Mouse (Mus musculus) forebrain, embryonic 11.5 days (tissue): ENCODE data around the gene Eef1a2. TPM values are rescaled to one million over a fixed set of nuclear protein-coding genes. Genes with fewer than 3 reads are reported as not detected.

Source experiments
- ATAC-seq: fragments of 200-750 bp; cut with Nextera tagmentation; replicated peaks from 2 replicates; pipeline ENCODE4 v1.8.0; 2017; ENCODE audit warnings: moderate TSS enrichment; ENCODE audit not compliant: low FRiP score
- DNase-seq: peaks from one replicate; pipeline ENCODE4 v3.0.0-alpha.2; 2017; ENCODE audit warnings: low spot score
- H3K27ac ChIP-seq: fragments of 300-500 bp; sonication (generic); 2 replicates; pipeline ENCODE4 v1.5.1; 2014; ENCODE audit warnings: low read depth, low read length
- H3K27me3 ChIP-seq: fragments of 300-500 bp; sonication (generic); 2 replicates; pipeline ENCODE4 v1.6.1; 2014; ENCODE audit warnings: mild to moderate bottlenecking, low read length, mixed read lengths; ENCODE audit not compliant: control insufficient read depth, insufficient read depth
- H3K36me3 ChIP-seq: fragments of 300-500 bp; sonication (generic); 2 replicates; pipeline ENCODE4 v1.6.1; 2014; ENCODE audit warnings: mild to moderate bottlenecking, low read length, moderate library complexity, mixed read lengths; ENCODE audit not compliant: control insufficient read depth, insufficient read depth
- H3K4me1 ChIP-seq: fragments of 300-500 bp; sonication (generic); replicated peaks from 2 replicates; pipeline ENCODE4 v1.6.1; 2014; ENCODE audit warnings: low read length, mixed read lengths; ENCODE audit not compliant: control insufficient read depth, insufficient read depth
- H3K4me2 ChIP-seq: fragments of 300-500 bp; sonication (generic); 2 replicates; pipeline ENCODE4 v1.6.1; 2014; ENCODE audit warnings: low read depth, mild to moderate bottlenecking, low read length, moderate library complexity, mixed read lengths; ENCODE audit not compliant: severe bottlenecking
- H3K4me3 ChIP-seq: fragments of 300-500 bp; sonication (generic); 2 replicates; pipeline ENCODE4 v1.5.1; 2014; ENCODE audit warnings: low read depth, low read length
- H3K9ac ChIP-seq: fragments of 300-500 bp; sonication (generic); 2 replicates; pipeline ENCODE4 v1.6.1; 2014; ENCODE audit warnings: low read length
- H3K9me3 ChIP-seq: fragments of 300-500 bp; sonication (generic); 2 replicates; pipeline ENCODE4 v1.6.1; 2016; ENCODE audit warnings: low read length, mixed read lengths; ENCODE audit not compliant: control insufficient read depth
- WGBS: fragments of 180-500 bp; shearing (Covaris S2); extraction: QIAGEN DNeasy Blood & Tissue Kit; methylation state at CpG from one replicate; pipeline ENCODE4 v1.1.7; 2014; 5-methylcytosine and 5-hydroxymethylcytosine counted together
- polyA plus RNA-seq: library from polyadenylated mRNA; unstranded; fragments of >200 nt; fragmentation: Nextera tagmentation; extraction: Ambion mirVana; gene quantifications from 2 replicates; pipeline ENCODE4 v1.2.1, GENCODE M21; 2014

The Eef1a2 gene
- polyA plus RNA-seq, 1 experiment from 2014 or later: 0.47 TPM

DNA sequence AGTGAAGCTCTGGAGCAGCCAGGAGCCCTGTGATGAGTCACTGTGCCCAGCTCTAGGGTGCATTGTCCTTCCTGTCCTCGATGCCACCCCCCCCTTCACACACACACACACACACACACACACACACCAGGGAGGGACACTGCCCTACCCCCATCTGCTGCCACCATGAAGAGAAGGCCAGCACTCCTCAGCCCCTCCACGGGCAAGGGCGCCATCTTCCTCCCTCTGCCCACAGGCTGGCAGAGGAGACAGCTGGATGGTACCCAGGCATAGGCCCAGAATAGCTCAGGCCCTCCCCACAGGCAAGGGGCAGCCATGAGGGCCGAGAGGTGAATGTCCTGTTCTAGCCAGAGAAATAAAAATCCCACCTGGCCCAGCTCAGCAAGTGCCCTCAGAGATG lies 1.0 kb downstream of the Eef1a2 start:
- Histone ChIP-seq H3K36me3 (no peaks in the 10 kb centered on the region), H3K27me3 (peaks cover 16% of the 10 kb centered on the region), H3K4me2 (peak overlapping the region; percentile 61; the same call in 1 of the 2 replicates), H3K9ac (no peak overlapping the region), H3K27ac (no peak overlapping the region), H3K4me3 (0 out of 2 replicates have a peak overlapping the region, but pooled peaks have one; percentile 32), H3K9me3 (no peaks in the 10 kb centered on the region), H3K4me1 (peaks cover 10% of the 10 kb centered on the region; the same call in 1 of the 2 replicates)
- DNase-seq: no peak
- no peak for ATAC-seq
- WGBS: 63% methylated on average over 4 of the region's 4 CpGs

DNA sequence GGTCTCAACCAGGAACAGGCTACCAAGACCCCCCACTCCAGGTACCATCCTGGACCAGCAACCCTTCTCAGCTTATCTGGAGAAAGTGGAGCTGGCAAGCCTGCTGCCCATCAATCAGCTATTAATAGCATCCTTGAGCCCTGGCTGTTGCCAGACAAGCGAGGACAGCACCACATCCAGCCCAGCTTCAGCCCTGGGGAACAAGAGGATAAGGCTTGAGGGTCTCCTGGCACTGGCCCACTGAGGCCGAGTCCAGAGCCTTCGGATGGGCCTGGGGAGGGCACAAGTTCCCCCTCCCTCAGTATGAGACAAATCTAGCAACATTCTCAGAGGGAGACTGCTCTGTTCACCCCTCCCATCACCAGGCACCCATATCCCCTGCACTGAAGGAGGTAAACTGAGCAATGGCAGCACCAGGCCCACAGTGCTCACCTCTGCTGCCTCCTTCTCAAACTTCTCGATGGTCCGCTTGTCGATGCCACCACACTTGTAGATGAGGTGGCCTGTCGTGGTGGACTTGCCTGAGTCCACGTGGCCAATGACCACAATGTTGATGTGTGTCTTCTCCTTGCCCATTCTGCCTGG lies 1.9 kb downstream of the Eef1a2 start:
- Histone ChIP-seq H3K4me3 (no peak overlapping the region), H3K9ac (no peak overlapping the region), H3K4me1 (peaks cover 8% of the 10 kb centered on the region; the same call in 1 of the 2 replicates), H3K27me3 (peaks cover 16% of the 10 kb centered on the region), H3K4me2 (no peak overlapping the region), H3K36me3 (no peaks in the 10 kb centered on the region), H3K27ac (no peak overlapping the region), H3K9me3 (no peaks in the 10 kb centered on the region)
- WGBS: 83% methylated on average over 8 of the region's 8 CpGs
- ATAC-seq: no peak
- no peak for DNase-seq

DNA sequence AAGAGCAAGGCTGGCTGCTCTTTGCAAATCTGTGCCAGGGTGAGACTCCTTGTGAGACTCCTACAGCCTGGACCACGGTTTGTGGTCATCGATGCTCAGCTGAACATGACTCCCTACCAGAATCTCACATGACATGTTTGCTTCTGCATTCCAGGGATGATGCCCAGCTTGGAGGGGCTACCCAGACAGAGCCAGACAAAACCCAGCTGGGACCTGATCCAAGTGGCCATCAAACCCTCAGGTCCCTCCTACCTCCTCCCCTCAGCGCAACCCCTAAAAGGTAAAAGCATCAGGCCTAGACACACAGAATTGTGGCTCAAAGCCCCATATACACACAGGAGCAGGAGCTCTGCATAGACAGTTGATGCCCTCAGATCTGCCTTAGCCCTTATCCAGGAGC lies 2.5 kb downstream of the Eef1a2 start:
- no peak overlapping the region for H3K4me3 ChIP-seq
- no peak for ATAC-seq
- 93% methylated on average over 3 of the region's 3 CpGs for WGBS
- H3K9me3 ChIP-seq: no peaks in the 10 kb centered on the region
- DNase-seq: no peak
- H3K27ac ChIP-seq: no peak overlapping the region
- no peak overlapping the region for H3K4me2 ChIP-seq
- H3K27me3 ChIP-seq: peaks cover 16% of the 10 kb centered on the region
- no peaks in the 10 kb centered on the region for H3K36me3 ChIP-seq
- H3K9ac ChIP-seq: no peak overlapping the region
- peaks cover 2% of the 10 kb centered on the region; the same call in 1 of the 2 replicates for H3K4me1 ChIP-seq

DNA sequence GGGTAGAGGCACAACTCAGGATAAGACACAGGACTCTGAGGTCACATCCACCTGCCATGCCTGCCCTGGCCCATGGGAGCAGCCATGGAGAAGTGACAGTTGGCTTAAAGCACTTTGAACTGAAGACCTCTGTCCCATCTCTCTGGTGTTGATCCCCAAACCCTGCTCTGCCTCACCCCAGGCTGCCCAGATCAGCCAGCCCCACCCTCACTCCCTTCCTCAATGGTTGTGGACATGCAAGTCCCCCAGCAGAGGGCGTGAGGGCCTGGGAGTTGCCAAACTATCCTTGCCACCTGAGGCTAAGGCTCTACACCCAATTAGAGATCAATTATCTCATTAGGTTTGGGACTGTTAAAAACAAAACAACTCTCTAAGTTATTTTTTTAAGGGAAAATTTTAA lies 3.0 kb downstream of the Eef1a2 start:
- Histone ChIP-seq H3K9ac (no peak overlapping the region), H3K36me3 (no peaks in the 10 kb centered on the region), H3K4me2 (no peak overlapping the region), H3K9me3 (no peaks in the 10 kb centered on the region), H3K4me1 (0 out of 2 replicates have a peak, but pooled peaks cover 2% of the 10 kb centered on the region), H3K4me3 (no peak overlapping the region), H3K27me3 (peaks cover 16% of the 10 kb centered on the region), H3K27ac (no peak overlapping the region)
- ATAC-seq (no peak), DNase-seq (peak; percentile 59)
- 0% methylated on average over 1 of the region's 1 CpGs for WGBS

DNA sequence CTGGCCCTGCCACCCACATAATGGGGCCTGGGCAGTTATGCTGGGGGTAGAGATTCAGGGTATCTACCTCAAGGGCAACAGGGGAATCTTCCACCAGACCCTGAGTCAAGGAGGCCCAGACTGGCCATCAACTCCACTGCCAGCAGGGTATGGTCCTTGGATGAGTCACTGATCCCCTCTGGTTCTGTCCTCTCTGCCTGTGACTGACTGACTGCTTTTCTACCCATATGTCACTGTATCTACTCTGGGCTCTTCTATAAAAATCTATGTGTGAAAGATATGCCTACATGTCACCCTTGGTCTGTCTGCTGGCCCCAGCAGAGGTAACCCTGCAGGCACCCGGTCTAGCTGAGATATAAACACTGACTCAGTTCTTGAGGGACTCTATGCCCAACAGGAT lies 3.7 kb downstream of the Eef1a2 start:
- Histone ChIP-seq H3K4me2 (no peak overlapping the region), H3K4me3 (no peak overlapping the region), H3K27me3 (peaks cover 16% of the 10 kb centered on the region), H3K9me3 (no peaks in the 10 kb centered on the region), H3K27ac (no peak overlapping the region), H3K36me3 (no peaks in the 10 kb centered on the region), H3K4me1 (peaks cover 5% of the 10 kb centered on the region; the same call in 1 of the 2 replicates), H3K9ac (no peak overlapping the region)
- 79% methylated on average over 1 of the region's 1 CpGs for whole genome bisulfite sequencing
- no peak for DNase-seq
- ATAC-seq: no peak

DNA sequence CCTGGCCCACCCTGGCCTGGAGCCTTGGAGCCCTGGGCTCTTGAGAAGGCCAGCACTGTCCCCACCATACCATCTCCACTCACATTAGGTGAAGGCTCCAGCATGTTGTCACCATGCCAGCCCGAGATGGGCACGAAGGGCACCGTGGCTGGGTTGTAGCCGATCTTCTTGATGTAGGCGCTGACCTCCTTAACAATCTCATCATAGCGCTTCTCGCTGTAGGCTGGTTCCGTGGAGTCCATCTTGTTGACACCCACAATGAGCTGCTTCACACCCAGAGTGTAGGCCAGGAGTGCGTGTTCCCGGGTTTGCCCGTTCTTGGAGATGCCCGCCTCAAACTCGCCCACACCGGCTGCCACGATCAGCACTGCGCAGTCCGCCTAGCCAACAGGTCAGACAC lies 4.1 kb downstream of the Eef1a2 start:
- Histone ChIP-seq H3K36me3 (no peaks in the 10 kb centered on the region), H3K4me1 (peaks cover 7% of the 10 kb centered on the region; the same call in 1 of the 2 replicates), H3K27me3 (peaks cover 16% of the 10 kb centered on the region), H3K4me3 (no peak overlapping the region), H3K27ac (no peak overlapping the region), H3K9ac (no peak overlapping the region), H3K9me3 (no peaks in the 10 kb centered on the region), H3K4me2 (no peak overlapping the region)
- ATAC-seq (no peak), DNase-seq (no peak)
- WGBS: 90% methylated on average over 17 of the region's 17 CpGs

DNA sequence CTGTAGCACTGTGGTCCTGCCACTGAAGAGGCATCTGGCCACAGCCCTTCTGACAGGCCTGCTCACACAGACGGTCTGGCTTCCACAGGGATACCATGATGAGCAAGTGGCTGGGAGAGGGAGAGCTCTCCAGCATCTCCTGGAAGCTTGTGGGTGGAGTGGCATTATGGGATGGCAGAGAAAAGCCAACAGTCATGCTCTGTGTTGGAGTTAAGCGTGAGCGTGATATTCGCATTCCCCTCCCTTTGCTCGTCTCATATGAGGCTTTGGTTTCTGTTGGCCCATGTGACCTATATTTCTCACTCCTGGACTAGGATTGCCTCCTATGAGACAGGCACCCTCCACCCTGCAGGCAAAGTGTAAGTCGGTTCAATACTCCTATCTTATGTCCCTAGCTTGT lies 6.5 kb downstream of the Eef1a2 start:
- H3K27ac ChIP-seq: no peak overlapping the region
- WGBS: 80% methylated on average over 6 of the region's 6 CpGs
- H3K9ac ChIP-seq: no peak overlapping the region
- no peaks in the 10 kb centered on the region for H3K9me3 ChIP-seq
- no peak overlapping the region for H3K4me3 ChIP-seq
- H3K36me3 ChIP-seq: no peaks in the 10 kb centered on the region
- H3K27me3 ChIP-seq: peaks cover 2% of the 10 kb centered on the region; the same call in 1 of the 2 replicates
- no peak for DNase-seq
- no peak overlapping the region for H3K4me2 ChIP-seq
- ATAC-seq: no peak
- peaks cover 5% of the 10 kb centered on the region; the same call in 1 of the 2 replicates for H3K4me1 ChIP-seq

DNA sequence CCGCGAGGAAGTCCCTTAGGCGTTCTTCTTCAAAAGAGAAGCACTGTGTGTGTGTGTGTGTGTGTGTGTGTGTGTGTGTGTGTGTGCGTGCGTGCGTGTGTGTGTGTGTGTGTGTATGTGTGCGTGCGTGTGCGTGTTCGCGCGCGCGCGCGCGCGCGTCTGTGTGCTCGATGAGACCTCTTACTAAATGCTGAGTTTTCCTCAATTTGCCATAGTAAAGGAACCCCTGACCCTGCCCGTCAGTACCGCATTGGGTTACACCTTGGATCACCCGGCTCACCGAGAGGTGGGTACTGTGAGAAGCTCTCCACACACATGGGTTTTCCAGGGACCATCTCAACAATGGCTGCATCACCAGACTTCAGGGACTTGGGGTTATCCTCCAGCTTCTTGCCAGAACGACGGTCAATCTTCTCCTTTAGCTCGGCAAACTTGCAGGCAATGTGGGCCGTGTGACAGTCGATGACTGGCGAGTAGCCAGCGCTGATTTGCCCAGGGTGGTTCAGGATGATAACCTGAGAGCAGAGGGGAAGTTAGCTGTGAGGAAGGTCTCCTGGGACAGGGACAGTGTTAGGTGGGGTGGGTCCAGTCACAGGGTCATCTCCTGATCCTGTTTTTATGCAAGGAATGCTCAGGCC lies 8.4 kb downstream of the Eef1a2 start:
- peak overlapping the region; percentile 47 for H3K4me3 ChIP-seq
- H3K9ac ChIP-seq: peak overlapping the region; percentile 59
- no peaks in the 10 kb centered on the region for H3K36me3 ChIP-seq
- H3K4me1 ChIP-seq: peaks cover 5% of the 10 kb centered on the region; the same call in 1 of the 2 replicates
- DNase-seq (no peak), ATAC-seq (0 out of 2 replicates have a peak, but pooled peaks have one; percentile 19)
- peak overlapping the region; percentile 90 for H3K4me2 ChIP-seq
- H3K27ac ChIP-seq: no peak overlapping the region
- H3K9me3 ChIP-seq: no peaks in the 10 kb centered on the region
- WGBS: 17% methylated on average over 29 of the region's 31 CpGs
- H3K27me3 ChIP-seq: peaks cover 2% of the 10 kb centered on the region; the same call in 1 of the 2 replicates
